Mouse (Mus musculus) bone marrow macrophage, adult 2 months (primary cell): ENCODE data around the gene Spink2.

ENCODE experiments used
- CTCF ChIP-seq: IDR thresholded peaks from 2 replicates; pipeline ENCODE4 v1.5.1; 2012; ENCODE audit warnings: low read depth, mild to moderate bottlenecking, low read length, moderate library complexity
- POLR2A ChIP-seq: IDR thresholded peaks from 2 replicates; pipeline ENCODE4 v1.6.1; 2012; ENCODE audit warnings: mild to moderate bottlenecking, low read depth, low read length, borderline replicate concordance

DNA sequence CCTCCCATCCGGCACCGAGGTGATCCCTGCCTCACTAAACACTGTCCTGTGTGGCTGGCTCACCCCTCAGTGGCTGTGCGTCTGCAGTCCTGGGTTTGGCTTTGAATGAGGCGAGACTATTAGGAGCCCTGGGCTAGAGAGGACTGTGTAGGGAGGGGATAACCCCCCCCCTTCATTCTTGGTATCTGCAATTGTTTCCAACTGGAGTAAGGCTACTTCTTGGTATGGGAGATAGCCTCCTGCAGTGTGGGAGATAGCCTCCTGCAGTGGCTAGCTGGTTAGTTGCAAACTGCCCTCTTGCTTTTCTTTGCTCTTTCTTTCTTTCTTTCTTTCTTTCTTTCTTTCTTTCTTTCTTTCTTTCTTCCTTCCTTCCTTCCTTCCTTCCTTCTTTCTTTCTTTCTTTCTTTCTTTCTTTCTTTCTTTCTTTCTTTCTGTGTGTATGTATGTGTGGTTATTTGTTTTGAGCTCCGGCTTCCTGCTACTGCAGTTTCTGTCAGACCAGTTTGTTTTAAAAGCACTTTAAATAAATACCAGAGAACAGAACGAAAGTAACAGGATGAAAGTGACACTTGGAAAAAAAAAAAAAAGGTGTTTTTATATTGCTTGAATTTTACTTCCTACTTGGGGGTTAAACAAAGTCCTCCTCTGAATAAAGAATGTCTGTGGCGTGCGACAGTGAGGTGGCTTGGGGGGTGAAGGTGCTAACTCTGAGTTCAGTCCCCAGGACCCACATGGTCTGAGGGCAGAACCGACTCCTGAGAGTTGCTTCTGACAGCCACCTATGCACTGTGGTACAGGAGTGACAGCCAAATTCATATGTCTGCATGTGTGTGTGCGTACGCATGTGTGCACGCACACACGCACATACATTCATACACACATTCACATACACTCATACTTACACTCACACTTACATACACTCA, 45.3 kb downstream of the Spink2 start:
- no peak for TF ChIP-seq POLR2A
- no peak for TF ChIP-seq CTCF
